Mouse (Mus musculus): ENCODE measurements around the gene Pdcd6ip. TPM values are rescaled to one million over a fixed set of nuclear protein-coding genes. Genes with fewer than 3 reads are reported as not detected.

Pdcd6ip gene
- total and polyA plus RNA-seq, 3 experiments = 89.7 to 224 (median 211) TPM

DNA sequence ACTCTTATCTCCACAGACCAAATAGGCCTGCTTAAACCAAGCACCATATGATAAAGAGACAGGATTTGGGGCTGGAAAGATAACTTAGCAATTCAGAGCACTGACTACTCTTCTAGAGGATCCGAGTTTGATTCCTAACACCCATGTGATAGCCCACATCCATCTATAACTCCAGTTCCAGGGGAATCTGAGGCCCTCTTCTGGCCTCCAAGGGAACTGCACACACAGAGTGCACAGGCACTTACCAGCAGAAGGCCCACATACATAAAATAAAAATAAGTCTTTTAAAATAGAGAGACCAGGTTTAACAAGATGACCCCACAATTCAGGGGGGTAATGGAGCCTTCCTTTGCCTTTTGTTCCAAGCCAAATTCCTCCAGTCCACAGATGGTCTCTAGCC, 79.3 kb downstream of the Pdcd6ip start:
- DNase-seq (ENCODE audit: low spot score) (no peak), ATAC-seq (ENCODE audit: extremely low read depth, insufficient number of reproducible peaks, low FRiP score, poor library complexity, severe bottlenecking) (no peak)
- TF ChIP-seq GATA1 (IDR thresholded peaks at IDR 0.05; ENCODE audit: borderline replicate concordance, low read length) (no peak), CTCF (IDR thresholded peaks at IDR 0.05; ENCODE audit: low read depth, low read length) (no peak), POLR2AphosphoS5 (IDR thresholded peaks at IDR 0.05; ENCODE audit: insufficient replicate concordance, low read depth, low read length) (no peak), GATA2 (IDR thresholded peaks at IDR 0.05; ENCODE audit: borderline replicate concordance, low read depth, low read length) (no peak), TAL1 (conservative IDR thresholded peaks at IDR 0.05; ENCODE audit: low read depth, low read length) (no peak)
- Histone ChIP-seq H3K4me3 (ENCODE audit: low read depth, low read length) (no peak overlapping the region), H3K27me3 (ENCODE audit: insufficient read depth, low read length) (no peaks in the 10 kb centered on the region), H3K9me3 (replicated peaks) (peaks cover 21% of the 10 kb centered on the region), H3K4me1 (ENCODE audit: insufficient read depth, low read depth, low read length) (no peaks in the 10 kb centered on the region), H3K36me3 (replicated peaks) (no peaks in the 10 kb centered on the region)

DNA sequence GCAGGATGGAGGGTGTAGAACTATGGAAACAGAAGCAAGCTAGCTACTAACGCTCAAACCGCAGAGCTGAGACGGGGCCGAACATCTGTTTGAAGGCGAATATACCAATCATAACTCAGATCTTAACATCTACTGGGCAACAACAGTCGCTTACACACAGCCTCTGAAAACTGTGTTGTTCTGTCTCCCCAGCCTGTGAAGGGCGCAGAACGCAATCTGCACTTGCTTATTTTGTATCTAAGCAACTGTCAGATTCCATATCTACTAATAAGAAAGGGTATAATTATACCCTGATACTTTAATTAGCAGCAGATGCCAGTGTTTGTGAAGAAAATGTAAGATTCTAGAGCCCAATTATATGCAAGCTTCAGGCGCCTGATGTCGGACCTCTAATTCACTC, 81.3 kb downstream of the Pdcd6ip start:
- TF ChIP-seq GATA2 (IDR thresholded peaks at IDR 0.05; ENCODE audit: borderline replicate concordance, low read depth, low read length) = no peak
- TF ChIP-seq GATA1 (IDR thresholded peaks at IDR 0.05; ENCODE audit: borderline replicate concordance, low read length) = no peak
- no peak for TF ChIP-seq TAL1 (conservative IDR thresholded peaks at IDR 0.05; ENCODE audit: low read depth, low read length)
- no peak for TF ChIP-seq CTCF (IDR thresholded peaks at IDR 0.05; ENCODE audit: low read depth, low read length)
- TF ChIP-seq POLR2AphosphoS5 (IDR thresholded peaks at IDR 0.05; ENCODE audit: insufficient replicate concordance, low read depth, low read length) = no peak
- ATAC-seq (ENCODE audit: extremely low read depth, insufficient number of reproducible peaks, low FRiP score, poor library complexity, severe bottlenecking) (no peak), DNase-seq (ENCODE audit: low spot score) (no peak)
- Histone ChIP-seq H3K9me3 (replicated peaks) (peaks cover 22% of the 10 kb centered on the region), H3K36me3 (replicated peaks) (no peaks in the 10 kb centered on the region), H3K4me3 (ENCODE audit: low read depth, low read length) (no peak overlapping the region), H3K4me1 (ENCODE audit: insufficient read depth, low read depth, low read length) (no peaks in the 10 kb centered on the region), H3K27me3 (ENCODE audit: insufficient read depth, low read length) (no peaks in the 10 kb centered on the region)

DNA sequence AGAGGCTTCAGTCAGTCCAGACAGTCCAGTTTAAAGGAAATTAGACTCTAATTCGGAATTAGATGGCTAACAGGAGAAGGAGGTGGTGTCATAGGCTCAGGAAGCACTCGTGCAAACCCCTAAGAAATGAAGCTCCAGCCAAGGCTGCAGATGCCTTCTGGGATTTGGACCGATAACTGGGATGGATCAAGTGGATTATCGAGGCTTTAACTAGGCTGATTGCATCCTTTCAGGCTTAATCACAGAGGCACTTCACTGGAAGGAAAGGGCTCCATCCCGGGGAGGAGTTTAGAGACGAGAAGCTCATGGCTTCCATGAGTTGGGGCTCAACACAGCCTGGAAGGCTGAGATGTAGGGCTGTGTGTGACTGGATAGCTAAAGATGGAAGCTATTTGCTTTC, 84.0 kb downstream of the Pdcd6ip start:
- Histone ChIP-seq H3K27me3 (ENCODE audit: insufficient read depth, low read length) (no peaks in the 10 kb centered on the region), H3K4me3 (ENCODE audit: low read depth, low read length) (no peak overlapping the region), H3K9me3 (replicated peaks) (peaks cover 22% of the 10 kb centered on the region), H3K4me1 (ENCODE audit: insufficient read depth, low read depth, low read length) (no peaks in the 10 kb centered on the region), H3K36me3 (replicated peaks) (no peaks in the 10 kb centered on the region)
- TF ChIP-seq TAL1 (conservative IDR thresholded peaks at IDR 0.05; ENCODE audit: low read depth, low read length) (no peak), GATA2 (IDR thresholded peaks at IDR 0.05; ENCODE audit: borderline replicate concordance, low read depth, low read length) (no peak), CTCF (IDR thresholded peaks at IDR 0.05; ENCODE audit: low read depth, low read length) (no peak), POLR2AphosphoS5 (IDR thresholded peaks at IDR 0.05; ENCODE audit: insufficient replicate concordance, low read depth, low read length) (no peak), GATA1 (IDR thresholded peaks at IDR 0.05; ENCODE audit: borderline replicate concordance, low read length) (no peak)
- ATAC-seq (ENCODE audit: extremely low read depth, insufficient number of reproducible peaks, low FRiP score, poor library complexity, severe bottlenecking) (no peak), DNase-seq (ENCODE audit: low spot score) (no peak)

GRCm38 (mm10) chr9:113617081-113617480, 91.0 kb downstream of the Pdcd6ip start:
- H3K4me3 ChIP-seq (ENCODE audit: low read depth, low read length) = no peak overlapping the region
- no peaks in the 10 kb centered on the region for H3K36me3 ChIP-seq (replicated peaks)
- H3K4me1 ChIP-seq (ENCODE audit: insufficient read depth, low read depth, low read length) = no peaks in the 10 kb centered on the region
- H3K27me3 ChIP-seq (ENCODE audit: insufficient read depth, low read length) = no peaks in the 10 kb centered on the region
- DNase-seq (ENCODE audit: low spot score) (no peak), ATAC-seq (ENCODE audit: extremely low read depth, insufficient number of reproducible peaks, low FRiP score, poor library complexity, severe bottlenecking) (no peak)
- TF ChIP-seq GATA2 (IDR thresholded peaks at IDR 0.05; ENCODE audit: borderline replicate concordance, low read depth, low read length) (no peak), POLR2AphosphoS5 (IDR thresholded peaks at IDR 0.05; ENCODE audit: insufficient replicate concordance, low read depth, low read length) (no peak)
- H3K9me3 ChIP-seq (replicated peaks) = peaks cover 14% of the 10 kb centered on the region

- no peaks in the 10 kb centered on the region for H3K4me1 ChIP-seq (ENCODE audit: insufficient read depth, low read depth, low read length)
- no peaks in the 10 kb centered on the region for H3K36me3 ChIP-seq (replicated peaks)
- H3K4me3 ChIP-seq (ENCODE audit: low read depth, low read length) = no peak overlapping the region
- ATAC-seq (ENCODE audit: extremely low read depth, insufficient number of reproducible peaks, low FRiP score, poor library complexity, severe bottlenecking) (no peak), DNase-seq (ENCODE audit: low spot score) (no peak)
- H3K27me3 ChIP-seq (ENCODE audit: insufficient read depth, low read length) = no peaks in the 10 kb centered on the region
- TF ChIP-seq TAL1 (conservative IDR thresholded peaks at IDR 0.05; ENCODE audit: low read depth, low read length) (no peak), GATA2 (IDR thresholded peaks at IDR 0.05; ENCODE audit: borderline replicate concordance, low read depth, low read length) (no peak), CTCF (IDR thresholded peaks at IDR 0.05; ENCODE audit: low read depth, low read length) (no peak), GATA1 (IDR thresholded peaks at IDR 0.05; ENCODE audit: borderline replicate concordance, low read length) (no peak), POLR2AphosphoS5 (IDR thresholded peaks at IDR 0.05; ENCODE audit: insufficient replicate concordance, low read depth, low read length) (no peak)
- H3K9me3 ChIP-seq (replicated peaks) = peaks cover 21% of the 10 kb centered on the region
These were observed 97.3 kb downstream of the Pdcd6ip start for GRCm38 (mm10) chr9:113610776-113611175.

- DNase-seq (ENCODE audit: low spot score) = no peak
- H3K4me3 ChIP-seq (ENCODE audit: low read depth, low read length) = no peak overlapping the region
- no peaks in the 10 kb centered on the region for H3K27me3 ChIP-seq (ENCODE audit: insufficient read depth, low read length)
- no peaks in the 10 kb centered on the region for H3K4me1 ChIP-seq (ENCODE audit: insufficient read depth, low read depth, low read length)
- ATAC-seq (ENCODE audit: extremely low read depth, insufficient number of reproducible peaks, low FRiP score, poor library complexity, severe bottlenecking) = no peak
- no peaks in the 10 kb centered on the region for H3K36me3 ChIP-seq (replicated peaks)
- peaks cover 44% of the 10 kb centered on the region for H3K9me3 ChIP-seq (replicated peaks)
- TF ChIP-seq POLR2AphosphoS5 (IDR thresholded peaks at IDR 0.05; ENCODE audit: insufficient replicate concordance, low read depth, low read length) (no peak), TAL1 (conservative IDR thresholded peaks at IDR 0.05; ENCODE audit: low read depth, low read length) (no peak), GATA1 (IDR thresholded peaks at IDR 0.05; ENCODE audit: borderline replicate concordance, low read length) (no peak), CTCF (IDR thresholded peaks at IDR 0.05; ENCODE audit: low read depth, low read length) (no peak), GATA2 (IDR thresholded peaks at IDR 0.05; ENCODE audit: borderline replicate concordance, low read depth, low read length) (no peak)
These were observed 105.9 kb downstream of the Pdcd6ip start for GRCm38 (mm10) chr9:113602140-113602539.

Other genes with a start within 250 kb of the Pdcd6ip start
- gene Clasp2, start 33.2 kb upstream of the Pdcd6ip start, total RNA-seq (2014; fragmentation: Nextera tagmentation) = 83.4 and 92.0 TPM in 2 replicates
- gene Clasp2, start 33.2 kb upstream of the Pdcd6ip start, total RNA-seq (2017) = 40.4 and 41.8 TPM in 2 replicates
- 7.9 and 8.7 TPM in 2 replicates for gene Clasp2, start 33.2 kb upstream of the Pdcd6ip start, polyA plus RNA-seq (2012)
- gene Ubp1, start 222.7 kb upstream of the Pdcd6ip start, total RNA-seq (2014; fragmentation: Nextera tagmentation) = 147 and 169 TPM in 2 replicates
- gene Ubp1, start 222.7 kb upstream of the Pdcd6ip start, total RNA-seq (2017) = 65.6 and 76.7 TPM in 2 replicates
- gene Ubp1, start 222.7 kb upstream of the Pdcd6ip start, polyA plus RNA-seq (2012) = 50.3 and 75.0 TPM in 2 replicates